Mouse (Mus musculus): ENCODE measurements around the gene Ensa. TPM values are rescaled to one million over a fixed set of nuclear protein-coding genes. Genes with fewer than 3 reads are reported as not detected.

Ensa gene
- total and polyA plus RNA-seq, 3 experiments: 19.2 to 133 (median 104) TPM

GRCm38 (mm10) chr3:95636072-95636471 is 11.3 kb downstream of the Ensa start:
- Histone ChIP-seq H3K4me1 (ENCODE audit: insufficient read depth, low read depth, low read length) (peaks cover 23% of the 10 kb centered on the region), H3K4me3 (ENCODE audit: low read depth, low read length) (no peak overlapping the region), H3K9me3 (replicated peaks) (no peaks in the 10 kb centered on the region), H3K36me3 (replicated peaks) (peaks cover 96% of the 10 kb centered on the region), H3K27me3 (ENCODE audit: insufficient read depth, low read length) (no peaks in the 10 kb centered on the region)
- DNase-seq (ENCODE audit: low spot score): no peak
- no peak for TF ChIP-seq POLR2AphosphoS5 (IDR thresholded peaks at IDR 0.05; ENCODE audit: insufficient replicate concordance, low read depth, low read length)
- TF ChIP-seq GATA2 (IDR thresholded peaks at IDR 0.05; ENCODE audit: borderline replicate concordance, low read depth, low read length): no peak
- no peak for TF ChIP-seq CTCF (IDR thresholded peaks at IDR 0.05; ENCODE audit: low read depth, low read length)
- no peak for TF ChIP-seq TAL1 (conservative IDR thresholded peaks at IDR 0.05; ENCODE audit: low read depth, low read length)
- no peak for TF ChIP-seq GATA1 (IDR thresholded peaks at IDR 0.05; ENCODE audit: borderline replicate concordance, low read length)
- ATAC-seq (ENCODE audit: extremely low read depth, insufficient number of reproducible peaks, low FRiP score, poor library complexity, severe bottlenecking): no peak

- DNase-seq (ENCODE audit: low spot score): no peak
- no peak for TF ChIP-seq POLR2AphosphoS5 (IDR thresholded peaks at IDR 0.05; ENCODE audit: insufficient replicate concordance, low read depth, low read length)
- TF ChIP-seq TAL1 (conservative IDR thresholded peaks at IDR 0.05; ENCODE audit: low read depth, low read length): no peak
- TF ChIP-seq GATA1 (IDR thresholded peaks at IDR 0.05; ENCODE audit: borderline replicate concordance, low read length): no peak
- TF ChIP-seq GATA2 (IDR thresholded peaks at IDR 0.05; ENCODE audit: borderline replicate concordance, low read depth, low read length): no peak
- no peak for TF ChIP-seq CTCF (IDR thresholded peaks at IDR 0.05; ENCODE audit: low read depth, low read length)
Measured at GRCm38 (mm10) chr3:95639694-95640093, 14.9 kb downstream of the Ensa start.

DNA sequence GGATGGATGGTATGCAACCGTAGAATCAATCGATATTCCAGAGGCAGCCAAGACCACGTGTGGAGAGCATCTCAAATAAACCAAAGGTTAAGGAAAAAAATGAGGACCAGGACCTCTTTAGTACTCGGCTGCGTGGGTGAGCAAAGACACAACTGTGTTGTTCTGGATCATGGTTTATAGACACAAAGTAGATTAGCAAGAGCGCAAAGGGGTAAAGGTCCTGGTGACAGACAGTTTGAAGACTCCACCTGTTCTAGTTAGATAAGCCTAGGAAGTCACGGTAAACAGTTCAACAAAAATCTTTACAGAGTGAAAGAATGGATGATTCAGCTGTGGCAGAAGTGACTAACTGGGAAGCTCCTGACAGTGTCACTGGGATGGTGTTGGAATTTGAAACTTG is 18.3 kb downstream of the Ensa start:
- Histone ChIP-seq H3K9me3 (replicated peaks) (no peaks in the 10 kb centered on the region), H3K4me1 (ENCODE audit: insufficient read depth, low read depth, low read length) (peaks cover 54% of the 10 kb centered on the region), H3K36me3 (replicated peaks) (peaks cover 41% of the 10 kb centered on the region), H3K27me3 (ENCODE audit: insufficient read depth, low read length) (no peaks in the 10 kb centered on the region), H3K4me3 (ENCODE audit: low read depth, low read length) (no peak overlapping the region)
- DNase-seq (ENCODE audit: low spot score) (peak; percentile 22), ATAC-seq (ENCODE audit: extremely low read depth, insufficient number of reproducible peaks, low FRiP score, poor library complexity, severe bottlenecking) (peak; percentile 46)
- TF ChIP-seq TAL1 (conservative IDR thresholded peaks at IDR 0.05; ENCODE audit: low read depth, low read length): peak; percentile 79
- no peak for TF ChIP-seq GATA2 (IDR thresholded peaks at IDR 0.05; ENCODE audit: borderline replicate concordance, low read depth, low read length)
- TF ChIP-seq POLR2AphosphoS5 (IDR thresholded peaks at IDR 0.05; ENCODE audit: insufficient replicate concordance, low read depth, low read length): no peak
- TF ChIP-seq CTCF (IDR thresholded peaks at IDR 0.05; ENCODE audit: low read depth, low read length): no peak
- TF ChIP-seq GATA1 (IDR thresholded peaks at IDR 0.05; ENCODE audit: borderline replicate concordance, low read length): no peak

More at GRCm38 (mm10) chr3:95639694-95640093, 14.9 kb downstream of the Ensa start:
- Histone ChIP-seq H3K27me3 (ENCODE audit: insufficient read depth, low read length) (no peaks in the 10 kb centered on the region), H3K4me1 (ENCODE audit: insufficient read depth, low read depth, low read length) (peaks cover 48% of the 10 kb centered on the region), H3K9me3 (replicated peaks) (no peaks in the 10 kb centered on the region), H3K36me3 (replicated peaks) (peaks cover 73% of the 10 kb centered on the region), H3K4me3 (ENCODE audit: low read depth, low read length) (no peak overlapping the region)
- ATAC-seq (ENCODE audit: extremely low read depth, insufficient number of reproducible peaks, low FRiP score, poor library complexity, severe bottlenecking): no peak

- no peak overlapping the region; the same call in 1 of the 2 replicates for H3K4me3 ChIP-seq (ENCODE audit: low read depth, low read length)
- H3K4me1 ChIP-seq (ENCODE audit: insufficient read depth, low read depth, low read length): peaks cover 53% of the 10 kb centered on the region
- peak; percentile 78 for DNase-seq (ENCODE audit: low spot score)
- ATAC-seq (ENCODE audit: extremely low read depth, insufficient number of reproducible peaks, low FRiP score, poor library complexity, severe bottlenecking): peak; percentile 84
- no peaks in the 10 kb centered on the region for H3K27me3 ChIP-seq (ENCODE audit: insufficient read depth, low read length)
- H3K36me3 ChIP-seq (replicated peaks): peaks cover 23% of the 10 kb centered on the region
- no peaks in the 10 kb centered on the region for H3K9me3 ChIP-seq (replicated peaks)
- TF ChIP-seq POLR2AphosphoS5 (IDR thresholded peaks at IDR 0.05; ENCODE audit: insufficient replicate concordance, low read depth, low read length) (no peak; the same call in 1 of the 2 replicates), CTCF (IDR thresholded peaks at IDR 0.05; ENCODE audit: low read depth, low read length) (no peak), TAL1 (conservative IDR thresholded peaks at IDR 0.05; ENCODE audit: low read depth, low read length) (peak; percentile 44; the same call in 1 of the 2 replicates), GATA2 (IDR thresholded peaks at IDR 0.05; ENCODE audit: borderline replicate concordance, low read depth, low read length) (no peak), GATA1 (IDR thresholded peaks at IDR 0.05; ENCODE audit: borderline replicate concordance, low read length) (no peak)
Measured at GRCm38 (mm10) chr3:95645313-95646235, 20.8 kb downstream of the Ensa start.

- Histone ChIP-seq H3K27me3 (ENCODE audit: insufficient read depth, low read length) (no peaks in the 10 kb centered on the region), H3K36me3 (replicated peaks) (peaks cover 8% of the 10 kb centered on the region), H3K4me3 (ENCODE audit: low read depth, low read length) (no peak overlapping the region), H3K9me3 (replicated peaks) (no peaks in the 10 kb centered on the region), H3K4me1 (ENCODE audit: insufficient read depth, low read depth, low read length) (peaks cover 62% of the 10 kb centered on the region)
- ATAC-seq (ENCODE audit: extremely low read depth, insufficient number of reproducible peaks, low FRiP score, poor library complexity, severe bottlenecking) (no peak), DNase-seq (ENCODE audit: low spot score) (no peak)
- no peak for TF ChIP-seq POLR2AphosphoS5 (IDR thresholded peaks at IDR 0.05; ENCODE audit: insufficient replicate concordance, low read depth, low read length)
- TF ChIP-seq CTCF (IDR thresholded peaks at IDR 0.05; ENCODE audit: low read depth, low read length): no peak
- TF ChIP-seq GATA2 (IDR thresholded peaks at IDR 0.05; ENCODE audit: borderline replicate concordance, low read depth, low read length): no peak
- no peak for TF ChIP-seq TAL1 (conservative IDR thresholded peaks at IDR 0.05; ENCODE audit: low read depth, low read length)
- TF ChIP-seq GATA1 (IDR thresholded peaks at IDR 0.05; ENCODE audit: borderline replicate concordance, low read length): no peak
Measured at GRCm38 (mm10) chr3:95648016-95648415, 23.2 kb downstream of the Ensa start.
